Mouse (Mus musculus) urinary bladder, postnatal 14 days (tissue): Measurements from ENCODE around the gene Cracr2a.
A peak's percentile ranks its signal among the peaks of the same experiment; 100 is the strongest.
"Not testable (repeated sequence)": the region's sequence is repeated elsewhere in the genome, so short reads cannot be mapped to it uniquely, and the experiment has no call there.

Experiments
- DNase-seq: peaks from one replicate; pipeline ENCODE4 v3.0.0; 2021; ENCODE audit warnings: low spot score

Cracr2a gene

GRCm38 (mm10) chr6:127561231-127562020 is at the start of gene Cracr2a:
TSS of gene Cracr2a (plus strand) at chr6:127561338.
- DNase-seq: peak; percentile 81

GRCm38 (mm10) chr6:127513776-127514175 is 47.4 kb upstream of the Cracr2a start:
- DNase-seq: not testable (repeated sequence)

DNA sequence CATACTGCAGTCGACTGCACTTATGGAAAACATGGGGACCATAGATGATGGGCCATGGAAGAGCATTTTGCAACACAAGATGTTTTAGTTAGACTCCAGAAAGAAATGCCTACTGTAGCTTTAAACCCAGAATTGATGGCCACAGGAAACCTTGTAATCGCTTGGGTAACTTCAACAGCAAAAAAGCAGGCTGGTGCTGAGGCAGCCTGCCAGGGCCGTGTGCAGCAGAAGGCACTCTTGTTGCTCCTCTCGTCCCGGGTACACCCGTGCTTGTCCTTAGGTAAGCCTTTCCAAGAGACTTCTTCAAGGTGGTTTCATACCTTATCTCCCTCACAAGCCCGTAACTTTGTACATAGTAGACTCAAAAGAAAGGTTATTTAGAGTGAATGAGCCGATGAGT is 40.0 kb upstream of the Cracr2a start:
- no peak for DNase-seq

DNA sequence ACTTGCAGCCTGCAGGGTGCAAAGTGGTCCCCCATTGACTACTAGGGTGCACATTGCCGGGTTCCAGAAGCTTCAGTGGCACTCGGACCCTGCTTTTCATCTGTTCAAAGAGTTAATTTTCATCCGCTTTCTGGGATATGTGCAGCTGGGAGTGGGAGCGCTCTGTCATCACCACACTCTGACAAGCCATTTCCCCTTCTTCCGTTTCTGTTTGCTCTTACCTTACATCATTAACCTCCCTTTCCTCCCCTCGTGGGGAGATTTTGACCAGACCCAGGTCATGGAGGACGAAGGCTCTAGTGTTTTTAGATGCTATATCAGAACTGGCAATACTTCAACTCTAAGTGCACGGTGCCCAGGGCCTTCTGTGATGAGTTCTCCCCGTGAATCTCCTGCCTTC is 38.8 kb upstream of the Cracr2a start:
- no peak for DNase-seq

DNA sequence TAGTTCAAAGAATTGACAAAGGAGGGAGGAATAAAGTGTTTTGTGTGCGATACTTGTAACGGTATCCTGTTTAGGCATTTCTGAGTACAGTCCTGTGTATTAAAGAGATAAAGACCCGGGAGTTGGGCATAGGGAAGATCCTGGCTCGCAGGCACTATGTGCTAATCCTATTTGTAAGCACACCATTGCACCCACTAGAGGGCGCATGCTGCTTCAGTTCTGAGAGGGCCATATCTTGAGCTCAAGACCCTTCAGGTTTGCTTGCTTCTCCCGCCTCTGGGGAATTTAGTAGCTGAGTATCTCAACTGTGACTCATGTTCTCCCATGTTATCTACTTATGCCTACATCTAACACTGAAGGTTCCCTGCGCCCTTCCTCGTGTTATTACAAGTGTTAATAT is 36.7 kb upstream of the Cracr2a start:
- peak; percentile 62 for DNase-seq

DNA sequence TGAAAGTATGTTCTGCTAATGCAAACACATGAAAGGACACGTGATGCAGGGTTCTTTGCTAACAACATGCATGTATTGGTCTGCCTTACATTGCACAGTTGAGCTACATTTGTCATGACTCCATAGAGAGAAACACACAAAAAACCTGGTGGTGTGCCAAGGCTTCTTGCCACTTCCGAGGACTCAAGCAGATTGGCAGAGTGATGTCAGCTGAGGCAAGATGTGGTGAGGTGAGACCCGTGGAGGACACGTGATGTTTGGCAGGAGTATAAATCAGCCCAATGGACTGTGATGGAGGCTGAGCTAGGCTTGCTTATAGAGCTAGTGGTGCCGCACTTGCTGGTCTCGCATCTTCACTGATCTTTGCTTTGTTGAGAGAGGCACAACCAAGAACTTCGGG is 32.5 kb upstream of the Cracr2a start:
- no peak for DNase-seq

GRCm38 (mm10) chr6:127529451-127529850 is 31.7 kb upstream of the Cracr2a start:
- DNase-seq: peak; percentile 77

DNA sequence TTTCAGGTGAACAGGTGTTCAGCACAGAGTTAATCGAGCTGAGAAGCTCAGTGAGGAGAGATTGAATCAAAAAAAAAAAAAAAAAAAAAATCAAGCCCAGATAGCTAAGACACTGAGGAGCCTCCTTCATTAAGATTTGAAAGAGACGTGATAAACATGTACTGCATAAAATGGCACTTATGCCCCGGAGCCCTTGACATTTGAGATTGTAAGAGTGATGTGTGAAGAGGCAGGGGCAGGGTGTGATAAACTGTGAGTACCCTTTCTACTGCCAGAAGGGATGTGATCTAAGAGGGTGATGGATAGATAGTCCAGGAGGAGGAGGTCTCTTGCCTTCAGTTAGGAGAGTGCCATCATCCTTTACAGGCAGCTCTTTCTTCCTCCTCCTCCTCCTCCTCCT is 30.9 kb upstream of the Cracr2a start:
- no peak for DNase-seq

- no peak for DNase-seq
Observed at GRCm38 (mm10) chr6:127531412-127532205, 29.5 kb upstream of the Cracr2a start.

DNA sequence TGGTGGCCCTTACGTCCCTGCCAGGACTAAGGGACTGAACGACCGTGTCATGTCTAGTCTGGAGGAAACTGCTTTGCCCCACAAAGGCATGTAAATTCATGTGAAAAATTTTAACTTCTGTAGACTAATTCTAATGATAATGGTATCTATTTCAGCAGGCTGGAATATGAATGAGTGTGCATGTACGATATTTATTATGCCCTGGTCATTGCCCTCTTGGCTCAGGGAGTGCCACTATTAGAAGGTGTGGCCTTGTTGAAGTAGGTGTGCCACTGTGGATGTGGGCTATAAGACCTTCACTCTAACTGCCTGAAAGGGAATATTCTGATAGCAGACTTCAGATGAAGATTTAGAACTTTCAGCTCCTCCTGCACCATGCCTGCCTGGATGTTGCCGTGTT is 28.8 kb upstream of the Cracr2a start:
- no peak for DNase-seq

- DNase-seq: no peak
Observed at GRCm38 (mm10) chr6:127533766-127534165, 27.4 kb upstream of the Cracr2a start.

GRCm38 (mm10) chr6:127537035-127537434 is 24.1 kb upstream of the Cracr2a start:
- no peak for DNase-seq

DNA sequence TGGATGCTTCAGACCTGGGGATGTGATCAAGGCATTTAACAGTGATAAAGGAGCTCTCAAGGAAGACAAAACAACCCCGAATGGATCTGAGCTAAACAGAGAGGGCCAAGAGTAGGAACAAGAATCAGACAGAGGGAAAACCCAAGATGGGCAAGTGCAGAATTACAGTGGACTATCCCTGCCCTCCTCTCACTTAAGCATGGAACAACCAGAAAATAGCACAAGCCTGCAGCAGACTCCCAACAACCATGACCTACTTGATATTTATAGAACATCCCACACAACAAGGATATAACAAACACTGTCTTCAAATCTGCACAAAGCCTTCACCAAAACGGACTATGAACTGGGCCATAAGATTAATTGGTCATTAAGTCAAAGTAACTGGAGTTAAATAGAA is 23.0 kb upstream of the Cracr2a start:
- DNase-seq: no peak

DNA sequence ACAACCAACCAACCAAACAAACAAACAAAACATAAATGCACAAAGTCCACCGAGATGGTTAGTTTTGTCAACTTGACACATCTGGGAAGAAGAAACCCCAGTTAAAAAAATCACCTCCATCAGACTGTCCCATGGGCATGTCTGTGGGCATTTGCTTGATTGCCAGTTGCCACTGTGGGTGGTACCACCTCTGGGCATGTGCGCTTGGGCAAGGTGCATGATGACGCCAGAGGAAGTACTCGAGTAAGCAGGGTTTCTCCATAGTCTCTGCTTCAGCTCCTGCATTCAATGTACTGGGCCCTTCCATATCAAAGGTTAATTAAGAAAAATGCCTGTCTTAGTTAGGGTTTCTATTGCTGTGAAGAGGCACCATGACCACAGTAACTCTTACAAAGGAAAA is 21.9 kb upstream of the Cracr2a start:
- no peak for DNase-seq

- DNase-seq: no peak
Observed at GRCm38 (mm10) chr6:127539659-127540058, 21.5 kb upstream of the Cracr2a start.

DNA sequence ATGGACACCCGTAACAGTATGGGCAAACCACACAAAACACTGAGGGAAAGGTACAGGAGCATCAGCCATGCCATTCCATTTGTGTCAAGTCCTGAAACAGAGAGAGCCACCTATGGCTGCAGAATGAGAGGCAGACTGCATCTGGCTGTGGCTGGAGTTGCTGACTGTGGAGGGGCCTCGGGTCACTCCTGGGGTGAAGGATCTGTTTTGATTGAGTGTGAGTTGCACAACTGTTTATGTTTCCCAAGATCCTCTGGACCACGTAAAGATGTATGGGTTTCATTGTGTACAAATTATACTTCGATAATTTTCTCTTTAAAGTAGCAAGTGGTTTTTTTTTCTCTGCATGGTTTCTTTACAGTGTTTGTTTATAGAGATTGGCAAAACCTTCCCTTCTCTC is 20.6 kb upstream of the Cracr2a start:
- no peak for DNase-seq

- peak; percentile 53 for DNase-seq
Observed at GRCm38 (mm10) chr6:127541617-127542374, 19.3 kb upstream of the Cracr2a start.

GRCm38 (mm10) chr6:127546676-127547075 is 14.5 kb upstream of the Cracr2a start:
- peak; percentile 50 for DNase-seq

GRCm38 (mm10) chr6:127552940-127553339 is 8.2 kb upstream of the Cracr2a start:
- no peak for DNase-seq

GRCm38 (mm10) chr6:127555553-127555952 is 5.6 kb upstream of the Cracr2a start:
- no peak for DNase-seq

- no peak for DNase-seq
Observed at GRCm38 (mm10) chr6:127560872-127561230, 287 bp upstream of the Cracr2a start.

- DNase-seq: no peak
Observed at GRCm38 (mm10) chr6:127563511-127563910, 2.4 kb downstream of the Cracr2a start.
